Mouse (Mus musculus): Measurements from ENCODE around the gene Atp8b3. TPM values are rescaled to one million over a fixed set of nuclear protein-coding genes. Genes with fewer than 3 reads are reported as not detected.

Gene Atp8b3
- total RNA-seq, 4 experiments from 2014 or later, result 0.11 to 1.2 (median 0.17) TPM

GRCm38 (mm10) chr10:80568876-80569275, 30.0 kb upstream of the Atp8b3 start:
- DNase-seq (ENCODE audit: low spot score in 2 of 2), result no peak

- DNase-seq (ENCODE audit: low spot score in 2 of 2), result peak in 1 of 2 experiments; percentile 90
These were observed 27.6 kb upstream of the Atp8b3 start for GRCm38 (mm10) chr10:80566375-80567092.

DNA sequence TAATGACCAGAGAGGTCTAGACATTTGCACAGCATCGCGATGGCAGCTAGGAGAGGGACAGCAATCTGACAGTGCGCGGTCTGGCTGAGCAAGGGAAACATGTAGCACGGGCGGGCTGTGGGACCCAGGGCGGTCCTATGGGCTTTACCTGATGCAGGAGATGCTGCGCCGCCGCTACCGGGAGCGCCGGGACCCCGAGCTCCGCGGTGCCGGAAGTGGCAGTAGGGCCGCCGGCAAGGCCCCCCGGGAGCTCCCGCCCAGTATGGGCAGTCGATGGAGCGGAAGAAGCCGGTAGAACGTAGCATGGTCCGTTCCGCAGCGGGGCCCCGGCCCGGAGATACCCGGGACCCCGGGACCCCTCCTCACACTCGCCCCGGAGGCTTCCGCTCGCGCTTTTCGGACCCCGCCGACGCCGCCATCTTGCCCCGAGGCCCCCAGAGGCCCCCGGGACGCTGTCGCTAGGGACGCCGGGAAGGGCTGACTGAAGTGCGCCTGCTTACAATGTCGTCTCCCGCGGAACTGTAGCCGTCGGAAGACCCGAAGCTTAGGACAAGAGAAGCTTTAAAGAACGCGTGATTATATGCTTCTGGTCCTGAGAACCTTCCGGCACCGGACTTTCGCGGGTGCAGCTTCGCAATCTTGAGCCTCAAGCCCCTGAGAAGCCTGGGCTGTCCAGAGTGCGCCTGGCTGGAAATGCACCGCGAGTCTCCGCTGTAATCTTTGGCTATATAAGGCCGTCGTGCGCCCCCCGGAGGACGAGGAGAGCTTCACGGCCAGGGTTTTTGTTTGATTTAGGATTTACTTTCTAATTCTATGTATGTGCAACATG, 22.4 kb upstream of the Atp8b3 start, which contains the start of gene Rexo1:
Rexo1 (minus strand) TSS at position 445 of the 829 bp plus-strand sequence.
- peak; percentile 88 to 95 for DNase-seq (ENCODE audit: low spot score in 2 of 2)

- no peak for DNase-seq (ENCODE audit: low spot score in 2 of 2)
These were observed 21.7 kb upstream of the Atp8b3 start for GRCm38 (mm10) chr10:80560621-80561020.

- DNase-seq (ENCODE audit: low spot score in 2 of 2), result no peak
These were observed 20.5 kb upstream of the Atp8b3 start for GRCm38 (mm10) chr10:80559431-80559830.

- DNase-seq (ENCODE audit: low spot score in 2 of 2), result peak in 1 of 2 experiments; percentile 73
These were observed 18.5 kb upstream of the Atp8b3 start for GRCm38 (mm10) chr10:80557346-80557965.

- DNase-seq (ENCODE audit: low spot score in 2 of 2), result no peak
These were observed 15.1 kb upstream of the Atp8b3 start for GRCm38 (mm10) chr10:80553997-80554396.

DNA sequence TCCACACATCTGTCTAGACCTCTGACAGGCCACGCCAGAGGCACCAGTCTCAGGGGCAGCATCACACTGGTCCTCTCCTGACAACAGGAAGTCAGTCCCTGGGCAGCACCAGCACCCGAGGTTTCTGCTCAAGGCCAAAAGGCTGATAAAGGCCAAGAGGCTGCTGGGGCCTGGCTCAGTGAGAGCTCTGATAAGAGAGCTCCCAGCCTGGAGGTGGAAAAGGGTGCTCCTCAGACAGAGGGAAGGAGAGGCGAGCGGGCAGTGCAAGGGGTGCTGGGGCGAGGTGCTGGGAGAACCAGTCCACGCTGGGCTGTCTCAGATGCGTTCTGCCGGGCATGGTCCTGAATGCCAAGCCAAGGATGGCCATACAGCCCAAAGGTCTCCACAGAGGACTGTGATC, 14.7 kb upstream of the Atp8b3 start:
- DNase-seq (ENCODE audit: low spot score in 2 of 2), result no peak

DNA sequence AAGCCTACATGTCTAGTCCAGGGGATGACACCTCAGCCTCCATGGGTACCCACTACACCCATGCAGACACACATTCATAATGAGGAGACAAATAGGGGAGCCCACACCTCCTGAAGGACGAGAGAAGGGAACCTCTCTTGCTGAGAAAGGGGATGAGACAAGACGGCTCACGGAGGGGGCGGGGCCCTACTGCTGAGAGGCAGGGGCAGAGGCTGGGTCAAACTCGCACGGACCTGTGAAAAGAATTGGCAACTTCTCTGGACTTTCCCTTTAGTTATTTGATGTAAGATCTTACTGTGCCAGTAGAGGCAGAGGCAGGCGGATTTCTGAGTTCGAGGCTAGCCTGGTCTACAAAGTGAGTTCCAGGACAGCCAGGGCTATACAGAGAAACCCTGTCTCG, 13.4 kb upstream of the Atp8b3 start:
- no peak for DNase-seq (ENCODE audit: low spot score in 2 of 2)

- no peak for DNase-seq (ENCODE audit: low spot score in 2 of 2)
These were observed 10.4 kb upstream of the Atp8b3 start for GRCm38 (mm10) chr10:80549279-80549678.

GRCm38 (mm10) chr10:80548428-80549006, 9.6 kb upstream of the Atp8b3 start:
- DNase-seq (ENCODE audit: low spot score in 2 of 2), result peak in 1 of 2 experiments; percentile 44

GRCm38 (mm10) chr10:80547539-80547938, 8.6 kb upstream of the Atp8b3 start:
- DNase-seq (ENCODE audit: low spot score in 2 of 2), result no peak

GRCm38 (mm10) chr10:80546945-80547344, 8.0 kb upstream of the Atp8b3 start:
- DNase-seq (ENCODE audit: low spot score in 2 of 2), result no peak

GRCm38 (mm10) chr10:80545590-80545989, 6.7 kb upstream of the Atp8b3 start:
- DNase-seq (ENCODE audit: low spot score in 2 of 2), result no peak

- DNase-seq (ENCODE audit: low spot score in 2 of 2), result no peak
These were observed 4.9 kb upstream of the Atp8b3 start for GRCm38 (mm10) chr10:80543873-80544272.

DNA sequence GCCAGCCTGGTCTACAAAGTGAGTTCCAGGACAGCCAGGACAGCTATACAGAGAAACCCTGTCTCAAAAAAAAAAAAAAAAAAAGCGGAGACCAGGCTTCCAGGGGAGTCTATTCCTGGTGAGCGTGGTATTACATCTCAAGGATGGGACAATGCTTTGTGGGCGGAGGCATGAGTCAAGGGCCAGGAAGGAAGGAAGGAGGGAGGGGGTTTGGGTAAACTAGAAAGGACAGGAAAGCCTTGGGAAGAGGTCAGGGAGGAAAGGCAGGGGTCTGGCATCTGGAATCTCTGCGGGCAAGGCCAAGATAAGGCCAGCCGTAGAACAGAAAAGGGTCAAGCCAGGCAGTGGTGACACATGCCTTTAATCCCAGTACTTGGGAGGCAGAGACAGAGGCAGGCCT, 569 bp upstream of the Atp8b3 start:
- DNase-seq (ENCODE audit: low spot score in 2 of 2), result no peak

GRCm38 (mm10) chr10:80538180-80538579, 744 bp downstream of the Atp8b3 start:
- DNase-seq (ENCODE audit: low spot score in 2 of 2), result no peak

GRCm38 (mm10) chr10:80535711-80536110, 3.2 kb downstream of the Atp8b3 start:
- no peak for DNase-seq (ENCODE audit: low spot score in 2 of 2)

DNA sequence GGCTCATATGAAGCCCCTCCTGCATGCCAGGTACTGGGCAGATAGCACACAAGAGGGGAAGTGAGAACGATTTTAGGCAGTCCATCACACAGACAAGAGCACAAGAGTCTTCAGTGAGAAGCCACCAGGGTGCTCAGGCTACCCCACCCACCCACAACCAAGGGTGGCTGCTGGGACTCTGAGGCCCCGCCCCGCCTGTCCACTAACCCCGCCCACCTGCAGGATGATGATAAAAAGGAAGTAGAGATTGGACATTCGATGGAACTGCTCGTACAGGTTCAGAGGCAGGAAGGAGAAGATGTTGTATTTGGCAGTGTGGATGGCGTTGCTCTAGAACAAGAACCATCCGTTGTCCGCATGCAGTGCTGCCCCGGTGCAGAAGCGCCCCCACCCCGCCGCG, 3.9 kb downstream of the Atp8b3 start:
- no peak for DNase-seq (ENCODE audit: low spot score in 2 of 2)

- no peak for DNase-seq (ENCODE audit: low spot score in 2 of 2)
These were observed 5.2 kb downstream of the Atp8b3 start for GRCm38 (mm10) chr10:80533704-80534103.

DNA sequence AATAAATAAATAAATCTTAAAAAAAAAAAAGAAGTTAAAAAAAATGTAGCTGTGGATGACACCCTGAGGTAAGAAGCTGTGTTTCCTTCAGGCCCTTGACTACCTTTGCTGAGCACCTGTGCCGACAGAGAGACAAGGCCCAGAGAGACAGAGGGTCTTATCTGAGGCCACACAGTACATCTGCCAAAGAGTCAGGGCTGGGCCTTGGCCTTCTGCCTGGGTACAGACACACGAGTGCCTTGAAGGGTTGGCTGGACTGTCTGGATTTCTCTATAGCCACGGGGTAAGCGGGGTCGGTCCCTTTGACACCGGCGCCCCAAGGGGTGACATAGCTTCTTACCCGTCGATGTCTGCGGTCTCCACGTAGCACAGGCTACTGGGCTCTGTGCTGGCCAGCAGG, 6.1 kb downstream of the Atp8b3 start:
- DNase-seq (ENCODE audit: low spot score in 2 of 2), result no peak

GRCm38 (mm10) chr10:80526172-80526571, 12.8 kb downstream of the Atp8b3 start:
- no peak for DNase-seq (ENCODE audit: low spot score in 2 of 2)

Measured in layer of hippocampus, adult 8-10 months (tissue).